Mouse (Mus musculus) ovary, adult 2 months (tissue): ENCODE results near the gene Cd22. TPM values are rescaled to one million over a fixed set of nuclear protein-coding genes. Genes with fewer than 3 reads are reported as not detected.

Experiments used
- polyA plus RNA-seq: library from polyadenylated mRNA; depleted of rRNA; stranded (reverse); fragments of >200 nt; gene quantifications from 2 replicates; pipeline ENCODE4 v1.2.3, GENCODE M21; 2012; rRNA removed

Gene Cd22
- polyA plus RNA-seq, result 1.4 and 1.6 TPM in 2 replicates

GRCm38 (mm10) chr7:30880176-30880575 is at the start of gene Cd22:
Gene Cd22 (minus strand): TSS chr7:30880342.

GRCm38 (mm10) chr7:30924581-30924980 is 44.4 kb upstream of the Cd22 start, which contains the start of gene Hamp2:
Gene Hamp2 (minus strand): TSS chr7:30924681.

GRCm38 (mm10) chr7:30914732-30915131 is 34.6 kb upstream of the Cd22 start, which contains the start of gene Mag:
Gene Mag (minus strand): TSS chr7:30914873.

GRCm38 (mm10) chr7:30861464-30861863 is 18.7 kb downstream of the Cd22 start, which contains the start of gene Ffar1:
Gene Ffar1 (minus strand): TSS chr7:30861564.

GRCm38 (mm10) chr7:30856078-30856477 is 24.1 kb downstream of the Cd22 start, which contains the start of gene Ffar3:
Gene Ffar3 (minus strand): TSS chr7:30856178.

GRCm38 (mm10) chr7:30823675-30824074 is 56.5 kb downstream of the Cd22 start, which contains the start of gene Ffar2:
Gene Ffar2 (minus strand): TSS chr7:30823775.

Other genes starting within 250 kb of the Cd22 start
- gene Etv2, start 244.5 kb downstream of the Cd22 start, polyA plus RNA-seq, result not detected in 2 replicates
- 104 and 110 TPM in 2 replicates for gene Rbm42, start 230.0 kb downstream of the Cd22 start, polyA plus RNA-seq
- gene Haus5, start 215.3 kb downstream of the Cd22 start, polyA plus RNA-seq, result 17.8 and 20.4 TPM in 2 replicates
- gene Pmis2, start 208.7 kb downstream of the Cd22 start, polyA plus RNA-seq, result not detected in 2 replicates
- gene 2200002J24Rik, start 181.4 kb downstream of the Cd22 start, polyA plus RNA-seq, result 1.6 and 4.1 TPM in 2 replicates
- 1.9 and 3.4 TPM in 2 replicates for gene Atp4a, start 168.1 kb downstream of the Cd22 start, polyA plus RNA-seq
- 293 and 358 TPM in 2 replicates for gene Tmem147, start 150.8 kb downstream of the Cd22 start, polyA plus RNA-seq
- gene Gapdhs, start 136.7 kb downstream of the Cd22 start, polyA plus RNA-seq, result not detected in 2 replicates
- gene Sbsn, start 128.9 kb downstream of the Cd22 start, polyA plus RNA-seq, result 7.5 and 9.7 TPM in 2 replicates
- gene Dmkn, start 116.6 kb downstream of the Cd22 start, polyA plus RNA-seq, result 36.0 and 40.0 TPM in 2 replicates
- not detected in 2 replicates for gene Krtdap, start 92.4 kb downstream of the Cd22 start, polyA plus RNA-seq
- 5.7 and 6.9 TPM in 2 replicates for gene Ffar2, start 56.6 kb downstream of the Cd22 start, polyA plus RNA-seq
- not detected in 2 replicates for gene Ffar3, start 24.2 kb downstream of the Cd22 start, polyA plus RNA-seq
- gene Ffar1, start 18.8 kb downstream of the Cd22 start, polyA plus RNA-seq, result 0.02 and 0.07 TPM in 2 replicates
- gene Mag, start 34.5 kb upstream of the Cd22 start, polyA plus RNA-seq, result 0.99 and 1.1 TPM in 2 replicates
- 3.6 and 6.3 TPM in 2 replicates for gene Hamp2, start 44.3 kb upstream of the Cd22 start, polyA plus RNA-seq
- 2.3 and 5.6 TPM in 2 replicates for gene Hamp, start 63.7 kb upstream of the Cd22 start, polyA plus RNA-seq
- gene Usf2, start 76.5 kb upstream of the Cd22 start, polyA plus RNA-seq, result 245 and 388 TPM in 2 replicates
- 139 and 178 TPM in 2 replicates for gene Lsr, start 93.1 kb upstream of the Cd22 start, polyA plus RNA-seq
- 3.3 and 3.7 TPM in 2 replicates for gene Fam187b, start 93.4 kb upstream of the Cd22 start, polyA plus RNA-seq
- gene Fxyd5, start 162.1 kb upstream of the Cd22 start, polyA plus RNA-seq, result 45.3 and 62.0 TPM in 2 replicates
- 10.8 and 13.2 TPM in 2 replicates for gene Fxyd7, start 171.1 kb upstream of the Cd22 start, polyA plus RNA-seq
- 373 and 445 TPM in 2 replicates for gene Fxyd1, start 176.9 kb upstream of the Cd22 start, polyA plus RNA-seq
- 5.8 and 6.0 TPM in 2 replicates for gene Lgi4, start 179.0 kb upstream of the Cd22 start, polyA plus RNA-seq
- gene Fxyd3, start 196.4 kb upstream of the Cd22 start, polyA plus RNA-seq, result 28.6 and 41.3 TPM in 2 replicates
- gene Hpn, start 234.9 kb upstream of the Cd22 start, polyA plus RNA-seq, result 17.8 and 20.1 TPM in 2 replicates
- 41.7 and 53.9 TPM in 2 replicates for gene Scn1b, start 246.7 kb upstream of the Cd22 start, polyA plus RNA-seq